Mouse (Mus musculus) retina, adult 2 months (tissue): ENCODE data around the gene Saysd1.

ENCODE experiments used
- DNase-seq: peaks from one replicate; pipeline ENCODE4 v3.0.0-alpha.2; 2012; ENCODE audit warnings: low read depth, low spot score

Saysd1 gene

DNA sequence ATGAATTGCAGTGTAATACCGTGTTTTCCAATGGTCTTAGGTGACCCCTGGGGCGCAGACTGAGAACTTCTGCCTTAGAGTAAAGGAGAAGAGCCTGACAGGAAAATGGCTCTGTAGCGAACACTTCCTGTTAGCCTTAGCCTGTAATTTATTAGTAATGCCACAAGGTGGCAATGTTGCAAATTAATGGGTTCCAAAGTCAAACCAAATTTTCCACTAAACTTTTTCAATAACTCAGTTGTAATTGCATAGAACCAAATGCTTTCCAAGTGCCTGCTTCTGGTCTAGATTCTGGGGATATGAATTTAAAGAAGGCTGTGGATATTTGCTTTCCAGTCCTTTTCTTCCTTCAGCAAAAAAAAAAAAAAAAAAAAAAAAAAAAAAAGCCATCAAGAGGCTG, 26.1 kb downstream of the Saysd1 start:
- DNase-seq = no peak

DNA sequence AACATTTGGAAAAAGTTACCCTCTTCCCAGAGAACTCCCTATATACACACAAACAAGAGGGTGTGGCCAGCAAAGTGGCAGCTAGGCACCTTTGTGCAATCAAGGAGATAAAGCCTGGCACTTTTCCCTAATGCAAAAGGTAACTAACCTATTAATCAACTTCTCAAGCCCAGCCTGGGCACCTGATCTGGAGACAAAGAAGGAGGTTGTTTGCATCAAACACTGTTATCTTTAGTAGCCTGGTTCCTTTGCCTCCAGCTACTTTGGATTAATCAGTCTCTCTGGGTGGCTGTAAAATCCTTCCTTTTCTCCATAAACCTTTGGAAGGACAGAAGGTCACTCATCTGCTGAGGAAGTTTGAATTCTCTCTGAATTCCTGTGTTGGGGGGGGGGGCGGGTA, 27.4 kb downstream of the Saysd1 start:
- no peak for DNase-seq

DNA sequence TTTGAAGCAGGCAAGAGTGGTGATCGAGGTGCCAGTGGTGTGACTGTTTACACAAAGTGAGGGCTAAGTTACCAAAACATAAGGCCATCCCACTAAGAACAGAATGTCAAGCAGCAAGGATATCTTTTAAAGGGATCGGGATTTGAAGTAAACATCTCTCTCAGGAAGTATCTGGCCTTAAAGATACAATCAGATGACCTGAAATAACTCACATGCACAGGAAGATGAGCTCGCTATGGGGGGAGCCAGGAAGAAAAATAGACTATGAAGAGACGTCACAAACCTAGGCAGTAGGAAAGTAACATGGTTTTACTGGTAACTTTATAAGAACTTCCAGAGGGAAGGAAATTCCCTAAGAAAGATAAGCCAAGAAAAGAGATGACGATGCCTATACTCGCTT, 32.1 kb downstream of the Saysd1 start:
- DNase-seq = no peak

DNA sequence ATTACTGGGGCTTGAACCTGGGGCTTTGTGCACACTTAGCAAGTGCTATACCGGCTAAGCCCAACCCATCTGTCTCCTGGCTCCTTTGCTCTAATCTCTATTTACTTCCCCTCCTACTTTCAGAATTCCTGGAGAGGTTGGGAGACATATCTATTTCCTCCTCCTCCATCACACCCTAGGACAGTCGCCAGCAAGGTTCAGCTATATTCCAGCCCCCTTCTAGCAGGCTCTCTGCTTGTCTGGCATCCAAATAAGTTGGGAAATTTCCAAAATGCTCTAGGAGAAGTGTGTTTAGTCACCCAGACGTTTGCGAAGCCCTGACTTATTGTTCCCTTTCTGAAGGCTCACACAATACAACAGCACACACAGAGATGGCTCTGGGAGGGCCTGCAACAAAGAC, 35.1 kb downstream of the Saysd1 start:
- DNase-seq = no peak

DNA sequence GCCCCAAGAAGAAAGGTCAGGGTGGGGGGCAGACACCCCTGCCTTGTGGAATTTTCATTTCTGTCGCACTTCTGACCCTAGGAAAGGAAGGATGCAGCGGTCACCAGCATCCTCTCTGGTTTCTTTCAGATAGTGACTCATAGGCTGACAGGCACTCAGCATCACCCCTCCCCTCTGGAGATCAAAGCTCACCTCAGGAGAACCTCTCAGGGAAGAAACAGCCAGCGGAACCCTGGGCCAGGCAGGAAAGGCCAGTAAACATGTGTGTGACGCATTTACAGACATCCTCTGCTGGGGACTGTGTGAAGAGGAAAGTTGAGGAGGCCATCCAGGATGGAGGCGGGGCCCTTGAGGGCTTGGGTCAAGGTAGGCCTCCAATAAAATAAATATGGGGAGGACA, 40.3 kb downstream of the Saysd1 start:
- no peak for DNase-seq

DNA sequence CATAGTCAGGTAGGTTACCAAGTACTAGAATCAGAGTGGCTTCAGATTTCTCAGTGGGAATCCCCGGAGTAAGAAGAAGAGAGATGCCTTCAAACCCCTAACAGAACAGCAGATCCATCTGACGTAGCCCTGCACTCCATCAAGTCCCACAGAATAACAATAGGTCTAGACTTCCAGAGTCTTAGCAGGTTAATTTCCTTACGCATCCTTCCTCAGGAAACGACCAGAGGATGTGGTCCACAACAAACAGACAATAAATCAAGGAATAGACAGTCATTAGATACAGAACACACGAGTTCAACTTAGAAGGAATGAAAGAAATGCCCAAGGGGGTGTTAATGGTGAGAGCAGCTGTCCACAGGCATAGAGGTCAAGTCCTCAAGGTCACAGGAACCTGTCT, 43.4 kb downstream of the Saysd1 start:
- no peak for DNase-seq

DNA sequence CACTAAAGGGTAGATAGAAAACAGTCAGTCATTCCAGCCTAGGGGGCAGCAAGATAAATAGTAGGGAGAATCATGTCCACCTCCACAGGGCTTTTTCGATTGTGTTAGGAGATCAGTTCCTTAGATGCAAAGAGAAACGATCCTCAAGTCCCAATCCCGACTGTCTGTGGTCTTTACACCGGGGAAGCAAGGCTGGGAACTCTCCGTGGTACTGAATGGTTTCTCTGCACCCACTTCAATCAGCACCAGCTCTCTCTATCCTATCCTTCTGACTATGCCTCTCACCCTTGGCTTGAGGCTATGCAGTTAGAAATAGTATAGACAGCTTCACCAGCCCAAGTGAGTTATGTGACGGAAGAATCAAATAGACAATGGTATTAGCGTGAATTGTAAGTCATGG, 44.8 kb downstream of the Saysd1 start:
- DNase-seq = no peak

DNA sequence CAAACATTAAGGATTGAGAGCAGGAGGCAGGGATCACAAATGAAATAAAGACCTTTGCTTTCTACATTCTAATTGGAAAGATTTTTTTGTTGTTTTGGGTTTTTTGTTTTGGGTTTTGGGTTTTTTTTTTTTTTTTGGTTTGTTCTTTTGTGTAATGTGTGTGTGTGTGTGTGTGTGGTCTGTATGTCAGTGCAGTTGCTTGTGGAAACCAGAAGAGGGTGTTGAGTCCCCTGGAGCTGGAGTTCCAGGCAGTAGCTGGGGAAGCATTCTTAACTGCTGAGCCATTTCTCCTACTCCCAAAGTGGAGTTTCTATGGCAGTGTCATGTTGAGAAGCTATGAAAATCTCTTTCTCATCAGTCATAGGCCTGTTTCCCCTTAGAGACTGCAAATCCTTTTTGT, 54.0 kb downstream of the Saysd1 start:
- no peak for DNase-seq

DNA sequence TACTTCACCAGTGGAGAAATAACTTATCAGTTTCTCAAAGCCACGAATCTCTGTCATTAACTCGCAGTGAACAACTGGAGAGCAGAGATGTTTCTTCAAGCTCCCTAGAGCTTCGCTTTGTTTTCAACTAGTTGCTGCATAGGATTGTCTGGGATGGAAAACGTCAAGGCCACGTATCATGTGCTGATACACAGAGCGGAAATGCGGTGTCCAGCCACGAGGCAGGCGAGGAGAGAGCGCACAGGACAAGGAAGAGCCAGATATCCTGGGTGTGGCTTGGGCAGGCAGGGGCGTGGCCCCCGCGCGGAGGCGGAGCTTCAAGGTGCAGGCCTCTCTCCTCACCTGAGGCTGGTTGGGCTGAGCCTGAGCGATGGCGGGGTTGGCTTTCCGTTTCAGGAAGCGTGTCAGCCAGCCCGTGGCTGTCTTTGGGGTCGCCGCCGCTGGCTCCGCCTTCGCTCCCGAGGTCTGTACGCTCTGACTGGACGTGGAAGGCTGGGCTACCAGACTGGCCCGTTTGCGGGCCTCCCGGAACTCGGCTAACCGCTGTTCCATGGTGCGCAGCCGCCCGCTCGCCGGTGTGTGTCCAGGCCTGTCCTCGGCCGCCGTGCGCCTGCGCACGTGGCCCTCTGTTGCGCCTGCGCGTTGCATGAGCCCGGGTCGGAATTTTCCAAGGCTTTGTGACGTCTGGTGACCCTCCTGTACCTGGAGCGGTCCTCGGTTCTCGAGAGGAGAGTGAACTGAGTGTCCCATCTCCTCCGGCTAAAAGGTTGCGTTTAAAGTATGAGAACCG, 55.6 kb downstream of the Saysd1 start:
- DNase-seq = peak; percentile 87

DNA sequence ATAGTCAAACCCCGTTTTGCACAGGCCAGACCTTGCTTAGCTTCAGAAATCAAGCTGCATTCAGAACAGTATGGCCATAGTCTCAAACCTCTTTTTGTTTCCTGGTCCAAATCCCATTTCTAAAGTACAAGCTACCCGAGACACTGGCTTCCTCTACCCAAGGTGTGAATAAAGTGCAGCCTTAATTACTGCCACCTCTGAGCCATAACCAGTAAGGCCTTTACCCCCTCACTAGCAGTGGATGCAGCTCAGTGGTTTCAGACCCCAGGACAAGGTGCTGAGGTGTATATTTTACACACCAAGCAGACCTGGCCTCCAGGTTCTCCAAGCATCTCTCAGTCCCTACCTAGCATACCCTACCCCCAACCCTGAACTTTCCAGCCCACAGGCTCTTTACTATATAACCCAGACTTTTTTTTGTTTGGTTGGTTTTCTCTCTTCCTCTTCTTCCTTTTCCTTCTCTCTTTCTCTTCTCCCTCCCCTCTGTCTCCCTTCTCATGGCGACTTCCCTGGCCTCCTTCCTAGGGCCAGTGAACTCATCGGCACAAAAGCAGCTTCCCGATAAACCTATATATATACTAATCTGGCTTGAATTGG, 56.3 kb downstream of the Saysd1 start:
- no peak for DNase-seq

DNA sequence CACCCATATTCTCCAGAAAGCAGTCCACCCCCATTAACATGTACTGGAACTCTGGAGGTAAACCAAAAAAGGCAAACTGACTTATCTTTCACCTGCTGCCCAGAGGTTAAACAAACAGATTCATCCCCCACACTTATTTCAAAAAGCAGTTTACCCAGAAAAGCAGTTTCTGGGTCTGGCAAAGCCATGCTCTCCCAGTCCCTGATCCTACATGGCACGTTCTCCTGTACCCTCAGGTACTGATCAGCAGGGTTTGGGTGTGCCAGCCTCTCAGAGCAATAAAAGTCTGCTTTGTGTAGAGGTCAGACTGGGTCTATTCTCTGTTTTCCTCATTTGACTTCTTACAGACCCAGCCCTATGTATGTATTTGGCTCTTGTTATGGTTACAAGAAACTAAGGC, 57.2 kb downstream of the Saysd1 start:
- no peak for DNase-seq

DNA sequence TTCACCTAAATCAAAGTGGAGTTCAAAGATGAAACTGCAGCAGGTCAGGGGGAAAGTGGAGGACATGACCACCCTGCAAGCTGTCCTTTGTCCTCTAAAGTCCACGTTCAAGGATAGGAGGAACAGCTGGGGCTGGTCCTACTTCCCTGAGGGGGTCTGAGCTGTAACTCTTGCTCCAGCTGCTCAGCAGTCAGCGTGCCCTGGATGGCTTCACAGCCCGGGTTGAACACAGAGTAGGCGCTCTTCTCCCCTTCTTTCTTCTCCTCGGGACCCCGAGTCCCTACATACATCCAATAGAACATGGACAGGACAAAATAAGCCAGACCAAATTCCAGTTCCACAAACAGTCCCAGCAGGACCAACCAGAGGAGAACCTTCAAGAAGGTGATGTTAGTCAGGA, 61.2 kb downstream of the Saysd1 start:
- DNase-seq = no peak

DNA sequence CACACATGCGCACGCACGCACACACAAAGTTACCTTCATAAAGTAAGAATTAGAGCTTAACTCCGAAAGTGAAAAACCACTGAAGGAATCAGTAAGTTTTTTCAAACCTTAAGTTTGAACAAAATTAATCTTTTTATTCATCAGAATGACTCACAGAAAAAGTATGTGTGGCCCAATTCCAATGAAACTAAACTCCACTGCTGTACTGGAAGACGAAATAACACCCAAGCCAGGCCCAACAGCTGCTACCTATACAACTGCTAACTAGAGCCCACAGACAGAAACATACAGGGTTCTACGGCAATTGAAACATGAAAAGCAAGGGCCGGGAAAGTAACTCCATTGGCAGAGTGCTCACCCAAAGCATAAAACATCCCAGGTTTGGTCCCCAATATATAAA, 62.8 kb downstream of the Saysd1 start:
- DNase-seq = no peak

DNA sequence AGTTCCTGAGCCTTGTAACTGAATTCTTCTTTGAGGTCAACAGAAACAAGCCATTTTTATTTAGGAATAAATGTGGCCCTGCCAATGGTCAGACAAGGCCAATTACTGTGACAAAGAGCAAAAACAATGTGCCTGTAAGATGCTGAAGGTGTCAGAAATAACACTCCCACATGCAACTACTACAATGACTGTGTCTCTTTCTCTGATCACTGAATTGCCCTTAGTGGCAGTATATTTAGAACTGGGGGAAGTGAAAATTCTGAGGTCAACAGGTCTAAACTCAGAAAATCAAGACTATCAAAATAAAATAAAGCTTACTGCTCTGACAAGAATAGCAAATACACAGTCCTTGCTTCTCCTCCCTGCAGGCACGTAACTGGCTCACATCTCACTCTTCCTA, 63.6 kb downstream of the Saysd1 start:
- DNase-seq = no peak

DNA sequence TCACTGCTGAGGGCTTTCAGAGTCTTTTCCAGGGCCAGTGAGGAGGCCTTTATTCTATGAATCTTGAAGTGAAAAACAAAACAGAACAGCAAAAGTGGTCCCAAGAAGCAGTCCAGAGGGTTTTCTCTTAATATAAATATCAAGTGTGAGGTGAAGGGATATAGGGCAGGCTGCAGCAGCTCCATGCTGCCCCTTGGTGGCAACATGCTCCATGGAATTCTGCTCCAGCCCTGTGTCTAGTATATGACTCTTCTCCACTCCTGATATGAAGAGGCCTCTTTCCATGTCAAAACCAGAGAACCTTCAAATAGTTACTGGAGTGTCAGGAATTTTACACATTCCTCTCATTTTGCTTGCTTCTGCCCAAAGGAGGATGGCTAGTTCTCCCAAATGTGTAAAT, 67.7 kb downstream of the Saysd1 start:
- DNase-seq = no peak

DNA sequence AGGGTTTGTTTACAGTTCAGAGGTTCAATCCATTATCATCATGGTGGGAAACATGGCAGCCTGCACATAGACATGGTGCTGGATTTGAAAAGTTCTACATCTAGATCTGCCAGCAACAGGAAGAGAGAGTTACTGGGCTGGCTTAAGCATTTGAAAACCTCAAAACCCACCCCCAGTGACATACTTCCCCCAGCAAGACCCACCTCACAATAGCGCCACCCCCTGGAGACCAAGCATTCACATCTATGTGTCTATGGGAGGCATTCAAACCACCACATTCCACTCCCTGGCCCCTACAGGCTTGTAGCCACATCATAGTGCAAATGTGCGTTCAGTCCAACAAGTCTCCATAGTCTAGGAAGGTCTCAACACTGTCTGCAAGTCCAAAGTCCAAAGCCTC, 70.0 kb downstream of the Saysd1 start:
- DNase-seq = no peak

DNA sequence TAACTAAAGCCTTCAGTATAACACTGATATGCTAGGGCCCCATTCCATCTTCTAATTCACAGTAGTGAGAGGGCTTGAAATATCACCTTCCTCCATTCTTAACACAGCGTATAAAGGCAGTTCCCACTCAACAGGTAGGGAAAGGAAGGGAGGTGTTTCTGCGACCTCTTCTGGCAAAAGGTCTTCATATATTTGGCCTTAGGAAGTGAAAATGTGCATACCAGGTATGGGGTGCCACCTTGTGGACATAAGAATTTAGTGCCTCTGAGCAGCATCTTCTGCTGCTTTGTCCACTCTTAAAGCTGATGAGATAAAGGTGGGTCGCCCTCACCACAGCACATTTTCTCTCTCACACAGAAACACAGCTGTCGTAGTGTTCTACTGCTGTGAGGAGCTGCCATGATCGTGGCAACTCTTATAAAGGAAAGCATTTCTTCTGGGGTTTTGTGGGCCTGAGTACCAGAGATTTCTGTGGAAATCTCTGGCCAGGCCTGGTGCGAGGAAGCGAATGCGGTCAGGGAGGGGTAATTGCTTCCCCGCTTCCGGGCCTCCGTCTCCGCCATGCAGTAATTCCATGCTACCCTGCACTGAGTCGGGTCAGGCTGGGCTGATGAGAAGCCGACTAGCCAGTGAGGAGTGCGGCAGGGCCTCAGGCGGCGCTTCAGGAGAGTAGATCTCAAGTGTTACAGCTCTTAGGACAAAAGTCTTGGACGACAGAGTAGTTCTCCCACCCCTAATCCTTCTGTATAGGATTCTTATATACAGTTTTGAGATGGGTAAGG, 70.8 kb downstream of the Saysd1 start:
- DNase-seq = peak; percentile 43

DNA sequence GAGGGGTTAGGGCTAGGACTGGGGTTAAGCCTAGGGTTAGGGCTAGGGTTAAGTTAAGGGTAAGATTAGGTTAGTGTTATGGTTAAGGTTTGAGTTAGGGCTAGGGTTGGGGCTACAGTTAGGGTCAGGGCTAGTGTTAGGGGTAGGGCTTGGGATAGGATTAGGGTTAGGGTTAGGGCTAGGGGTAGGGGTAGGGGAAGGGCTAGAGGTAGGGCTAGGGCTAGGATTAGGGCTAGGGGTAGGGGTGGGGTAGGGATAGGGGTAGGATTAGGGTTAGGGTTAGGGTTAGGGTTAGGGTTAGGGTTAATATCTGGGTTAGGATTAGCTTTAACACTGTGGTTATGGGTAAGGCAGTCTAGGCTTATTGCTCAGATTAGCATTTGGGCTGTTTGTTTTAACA, 73.6 kb downstream of the Saysd1 start:
- no peak for DNase-seq

DNA sequence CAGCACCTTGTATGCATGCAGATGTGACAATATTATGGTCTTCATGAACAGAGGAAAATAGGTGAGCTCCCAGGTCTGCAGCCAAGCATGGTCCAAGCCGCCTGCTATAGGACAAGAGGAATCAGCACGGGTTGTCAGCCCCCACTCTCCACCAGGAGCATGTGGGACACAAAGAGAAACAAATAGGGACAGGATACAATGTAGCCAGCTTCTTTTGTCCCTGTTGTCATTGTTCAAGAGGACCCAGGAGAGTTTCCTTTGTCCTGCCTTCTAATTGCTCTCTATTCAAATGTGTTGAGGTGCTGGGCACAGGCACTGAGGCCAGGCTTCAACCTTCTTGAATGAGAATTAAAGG, 89.9 kb downstream of the Saysd1 start:
- no peak for DNase-seq

DNA sequence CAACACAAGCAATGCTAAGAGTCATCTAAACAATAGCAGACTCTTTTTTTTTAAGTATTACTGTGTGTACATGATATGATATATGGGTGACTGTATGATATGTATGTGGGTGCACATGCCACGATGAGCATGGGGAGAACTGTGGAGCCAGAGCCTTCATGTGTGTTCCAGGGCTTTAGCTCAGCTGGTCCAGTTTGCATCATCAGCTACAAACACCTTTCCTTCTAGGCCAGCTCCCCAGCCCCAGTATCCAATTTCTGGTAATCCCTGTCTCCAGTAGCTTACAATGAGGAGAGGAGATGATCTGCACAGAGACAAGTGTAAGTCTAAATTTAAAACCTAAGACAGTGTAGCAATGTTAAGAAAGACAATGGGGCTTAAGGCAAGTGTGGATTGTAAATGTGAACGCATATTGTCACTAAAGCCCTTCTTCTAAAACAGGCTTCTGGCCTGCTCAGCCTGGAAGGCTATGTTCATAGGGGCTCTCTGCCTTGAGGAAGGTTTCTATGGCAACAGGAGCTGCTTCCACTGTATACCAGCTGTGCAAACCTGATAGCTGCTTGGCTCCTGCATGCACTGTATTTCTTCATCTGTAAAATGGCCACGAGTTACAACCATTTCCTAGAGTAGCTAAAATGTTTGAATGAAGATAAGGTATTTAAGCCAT, 90.4 kb downstream of the Saysd1 start:
- no peak for DNase-seq

DNA sequence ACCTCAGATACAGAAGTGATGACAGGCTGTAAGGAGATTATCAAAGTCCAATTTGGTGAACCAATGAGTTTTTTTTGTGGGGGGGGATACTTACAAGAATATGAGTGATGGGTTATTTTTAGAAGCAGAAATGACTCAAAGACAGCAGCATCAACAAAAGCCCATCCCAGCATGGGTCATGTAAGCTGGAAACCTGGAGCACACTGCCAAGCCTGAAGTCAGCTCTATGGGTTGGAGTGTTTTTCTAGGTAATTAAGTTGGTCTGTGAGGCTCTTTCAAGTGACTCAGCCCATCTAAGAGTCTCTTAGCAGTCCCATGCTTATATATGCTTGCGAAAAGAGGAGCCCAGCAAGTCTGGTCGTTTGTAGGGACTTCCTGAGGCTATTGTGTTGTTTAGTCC, 91.0 kb downstream of the Saysd1 start:
- no peak for DNase-seq

DNA sequence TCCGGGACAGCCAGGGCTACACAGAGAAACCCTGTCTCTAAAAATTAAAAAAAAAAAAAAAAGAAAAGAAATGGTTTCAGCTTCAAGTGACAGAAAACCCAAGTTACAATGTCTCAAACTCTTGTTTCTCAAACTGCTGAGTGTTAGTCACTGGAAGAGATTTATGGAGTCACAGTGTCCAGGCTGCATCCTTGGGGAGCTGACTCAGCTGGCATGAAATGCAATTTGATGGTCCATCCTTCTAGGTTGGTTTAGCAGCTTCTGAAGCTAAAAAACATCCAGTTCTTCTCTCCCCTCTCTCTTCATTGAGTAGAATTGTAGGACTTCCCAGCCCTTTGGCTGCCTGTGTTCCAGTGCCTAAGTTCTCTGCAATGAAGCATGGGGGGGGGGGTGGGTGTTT, 94.3 kb downstream of the Saysd1 start:
- no peak for DNase-seq

DNA sequence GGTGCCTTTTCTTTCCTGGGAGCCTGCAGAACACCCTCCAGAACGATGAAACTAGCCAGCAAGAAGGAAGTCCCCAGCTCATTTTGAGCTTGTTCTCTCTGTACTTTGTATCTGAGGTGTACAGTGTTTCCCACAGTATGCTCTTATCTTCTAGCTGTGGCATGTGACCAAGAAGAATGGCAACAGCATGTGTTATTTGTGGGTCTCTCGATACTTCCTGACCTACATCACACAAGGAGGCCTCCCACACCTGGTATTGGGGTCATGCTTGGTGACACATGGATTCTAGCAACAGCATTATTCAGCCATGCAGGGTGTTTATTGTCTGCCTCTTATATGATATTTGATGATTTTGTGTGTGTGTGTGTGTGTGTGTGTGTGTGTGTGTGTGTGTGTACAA, 96.5 kb downstream of the Saysd1 start:
- DNase-seq = no peak
